Mouse (Mus musculus) cerebellum, adult 2 months (tissue): Measurements from ENCODE around the gene Gm10320. TPM values are rescaled to one million over a fixed set of nuclear protein-coding genes. Genes with fewer than 3 reads are reported as not detected.

Experiments used
- DNase-seq, 2 experiments: peaks; one replicate each; pipeline ENCODE4 v3.0.0; 2021
- H3K27ac ChIP-seq: fragments of 200-500 bp; 2 replicates; pipeline ENCODE4 v1.5.1; 2012; ENCODE audit warnings: low read length, control low read depth, inconsistent platforms; ENCODE audit not compliant: insufficient read depth
- H3K27me3 ChIP-seq: fragments of 200-500 bp; 2 replicates; pipeline ENCODE4 v1.6.1; 2012; ENCODE audit warnings: inconsistent platforms, mild to moderate bottlenecking, low read length, moderate library complexity; ENCODE audit not compliant: control insufficient read depth, insufficient read depth
- H3K4me1 ChIP-seq: fragments of 200-500 bp; 2 replicates; pipeline ENCODE4 v1.6.1; 2011; ENCODE audit warnings: low read length; ENCODE audit not compliant: control insufficient read depth, insufficient read depth
- H3K4me3 ChIP-seq: fragments of 200-500 bp; replicated peaks from 2 replicates; pipeline ENCODE3; 2011; ENCODE audit warnings: mild to moderate bottlenecking, low read depth, low read length, control low read depth; ENCODE audit not compliant: insufficient read depth
- CTCF ChIP-seq: fragments of 200-500 bp; IDR thresholded peaks from 2 replicates; pipeline ENCODE4 v1.5.1; 2011; ENCODE audit warnings: low read depth, mild to moderate bottlenecking, control low read depth, low read length, moderate library complexity, borderline replicate concordance; ENCODE audit not compliant: insufficient read depth
- POLR2A ChIP-seq: fragments of 200-500 bp; IDR thresholded peaks from 2 replicates; pipeline ENCODE4 v1.6.1; 2011; ENCODE audit warnings: low read length, control low read depth, borderline replicate concordance; ENCODE audit not compliant: insufficient read depth
- WGBS: fragments of 180-500 bp; shearing (Covaris S2); methylation state at CpG from one replicate; pipeline ENCODE4 v1.1.7; 2018; 5-methylcytosine and 5-hydroxymethylcytosine counted together
- polyA plus RNA-seq: library from polyadenylated mRNA; depleted of rRNA; stranded (reverse); fragments of >200 nt; gene quantifications from 2 replicates; pipeline ENCODE4 v1.2.3, GENCODE M21; 2012

The Gm10320 gene
- polyA plus RNA-seq, 1 experiment: 0.34 TPM

GRCm38 (mm10) chr13:98475681-98476080 is 16.1 kb downstream of the Gm10320 start:
- no peak for DNase-seq
- TF ChIP-seq POLR2A: no peak
- no peak for TF ChIP-seq CTCF
- no peaks in the 10 kb centered on the region; the same call in 1 of the 2 replicates for H3K27me3 ChIP-seq
- no peak overlapping the region for H3K4me3 ChIP-seq
- no peak overlapping the region for H3K27ac ChIP-seq
- WGBS: 51% methylated on average over 8 of the region's 8 CpGs
- H3K4me1 ChIP-seq: no peaks in the 10 kb centered on the region

DNA sequence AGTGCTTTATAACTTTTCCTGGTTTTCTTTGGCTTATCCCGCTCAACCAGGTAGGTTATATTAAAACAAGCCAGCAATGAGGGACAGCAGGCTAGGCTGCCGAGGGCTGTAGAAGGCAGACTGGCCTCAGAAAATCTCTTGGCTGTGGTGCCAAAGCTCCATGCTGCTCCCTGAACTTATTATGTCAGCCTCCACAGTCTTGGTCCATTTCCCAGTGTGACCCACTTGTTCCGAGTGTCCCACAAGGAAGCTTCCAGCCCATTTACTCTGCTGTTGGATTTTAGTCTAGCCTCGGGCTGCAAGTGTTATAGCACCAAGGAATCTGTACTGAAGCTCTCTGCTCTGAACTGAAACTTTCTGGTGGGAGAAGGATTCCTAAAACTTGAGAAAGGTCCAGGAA is 18.8 kb downstream of the Gm10320 start:
- DNase-seq: peak; percentile 14 to 38
- Histone ChIP-seq H3K4me3 (no peak overlapping the region), H3K27me3 (no peaks in the 10 kb centered on the region; the same call in 1 of the 2 replicates), H3K4me1 (no peaks in the 10 kb centered on the region), H3K27ac (no peak overlapping the region)
- TF ChIP-seq POLR2A: no peak
- TF ChIP-seq CTCF: no peak
- 3% methylated on average over 4 of the region's 4 CpGs for WGBS

DNA sequence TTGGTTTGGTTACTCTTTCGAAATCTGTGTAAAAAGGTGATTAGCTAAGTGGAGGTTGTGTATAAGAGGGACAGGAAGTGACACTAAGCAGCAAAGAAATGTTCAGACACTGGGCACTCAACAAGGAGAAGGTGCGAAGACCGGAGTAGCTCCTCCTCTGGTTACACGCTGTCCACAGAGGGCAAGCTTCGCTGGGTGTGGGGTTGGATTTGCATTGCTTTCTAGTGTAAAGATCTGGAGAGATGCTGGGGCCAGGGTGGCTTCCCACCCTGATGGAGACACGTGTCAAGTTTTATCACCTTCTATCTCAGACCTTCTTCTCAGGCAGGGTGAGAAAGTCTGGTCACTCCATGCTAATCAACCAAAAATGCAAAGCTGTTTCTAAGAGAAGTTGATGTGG is 20.0 kb downstream of the Gm10320 start:
- H3K4me3 ChIP-seq: no peak overlapping the region
- TF ChIP-seq CTCF: no peak
- no peak for TF ChIP-seq POLR2A
- WGBS: 92% methylated on average over 6 of the region's 6 CpGs

GRCm38 (mm10) chr13:98470321-98470720 is 21.5 kb downstream of the Gm10320 start:
- Histone ChIP-seq H3K27me3 (no peaks in the 10 kb centered on the region; the same call in 1 of the 2 replicates), H3K4me1 (no peaks in the 10 kb centered on the region), H3K27ac (no peak overlapping the region), H3K4me3 (no peak overlapping the region)
- DNase-seq: no peak
- no peak for TF ChIP-seq POLR2A
- no peak for TF ChIP-seq CTCF
- 27% methylated on average over 12 of the region's 12 CpGs for WGBS

More for the DNA sequence above, 20.0 kb downstream of the Gm10320 start:
- no peak for DNase-seq
- Histone ChIP-seq H3K4me1 (no peaks in the 10 kb centered on the region), H3K27me3 (no peaks in the 10 kb centered on the region; the same call in 1 of the 2 replicates), H3K27ac (no peak overlapping the region)

DNA sequence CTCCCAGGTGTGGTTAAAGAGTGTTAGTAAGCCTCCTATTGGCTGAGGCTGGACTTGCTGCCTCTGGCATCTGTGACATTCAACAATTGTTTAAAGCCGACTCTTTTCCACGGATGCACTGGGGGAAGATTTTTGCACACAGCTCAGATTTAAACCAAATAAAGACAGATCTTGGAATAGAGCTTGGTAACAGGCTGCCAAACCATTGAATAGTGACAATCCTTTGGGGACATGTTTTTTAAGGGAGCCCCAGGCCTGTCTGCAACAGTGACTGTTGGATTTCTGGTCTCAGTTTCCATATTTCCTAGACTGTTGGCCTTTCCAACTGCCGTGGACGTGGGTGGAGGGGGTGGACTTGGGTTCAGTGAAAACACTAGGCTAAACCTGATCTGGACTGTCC is 21.9 kb downstream of the Gm10320 start:
- no peak for DNase-seq
- TF ChIP-seq CTCF (no peak), POLR2A (no peak)
- H3K4me1 ChIP-seq: no peaks in the 10 kb centered on the region
- WGBS: 21% methylated on average over 4 of the region's 4 CpGs
- no peaks in the 10 kb centered on the region; the same call in 1 of the 2 replicates for H3K27me3 ChIP-seq
- no peak overlapping the region for H3K27ac ChIP-seq
- H3K4me3 ChIP-seq: no peak overlapping the region

- TF ChIP-seq CTCF (no peak), POLR2A (no peak)
- no peak overlapping the region for H3K4me3 ChIP-seq
- 62% methylated on average over 4 of the region's 4 CpGs for WGBS
Observed at GRCm38 (mm10) chr13:98461467-98461866, 30.3 kb downstream of the Gm10320 start.

GRCm38 (mm10) chr13:98456398-98456797 is 35.4 kb downstream of the Gm10320 start:
- 62% methylated on average over 2 of the region's 2 CpGs for WGBS
- Histone ChIP-seq H3K4me3 (no peak overlapping the region), H3K27me3 (no peaks in the 10 kb centered on the region), H3K27ac (no peak overlapping the region), H3K4me1 (no peaks in the 10 kb centered on the region)
- TF ChIP-seq CTCF (no peak), POLR2A (no peak)
- DNase-seq: no peak

More at GRCm38 (mm10) chr13:98461467-98461866, 30.3 kb downstream of the Gm10320 start:
- no peaks in the 10 kb centered on the region for H3K4me1 ChIP-seq
- no peak for DNase-seq
- H3K27ac ChIP-seq: no peak overlapping the region
- no peaks in the 10 kb centered on the region for H3K27me3 ChIP-seq

- no peak for DNase-seq
- Histone ChIP-seq H3K4me1 (no peaks in the 10 kb centered on the region), H3K27me3 (no peaks in the 10 kb centered on the region), H3K4me3 (no peak overlapping the region), H3K27ac (no peak overlapping the region)
- 81% methylated on average over 10 of the region's 10 CpGs for WGBS
- TF ChIP-seq POLR2A (no peak), CTCF (no peak)
Observed at GRCm38 (mm10) chr13:98455646-98456045, 36.2 kb downstream of the Gm10320 start.
